Mouse (Mus musculus) ovary, postnatal 14 days (tissue): Measurements from ENCODE around the gene Cyp2d10.

Experiments used
- DNase-seq: peaks from one replicate; pipeline ENCODE4 v3.0.0; 2022; ENCODE audit warnings: low spot score

Gene Cyp2d10

GRCm38 (mm10) chr15:82358431-82359260 lies 48.3 kb downstream of the Cyp2d10 start:
- no peak for DNase-seq

GRCm38 (mm10) chr15:82354126-82354945 lies 52.7 kb downstream of the Cyp2d10 start, which contains the start of gene Ndufa6:
TSS of gene Ndufa6 (minus strand) at chr15:82354322.
- DNase-seq = peak; percentile 93

- DNase-seq = no peak
These were observed 53.3 kb downstream of the Cyp2d10 start for GRCm38 (mm10) chr15:82353745-82354113.

- no peak for DNase-seq
These were observed 53.8 kb downstream of the Cyp2d10 start for GRCm38 (mm10) chr15:82353078-82353744.
